Mouse (Mus musculus) embryonic facial prominence, embryonic 14.5 days (tissue): ENCODE measurements around the gene Gfer. TPM values are rescaled to one million over a fixed set of nuclear protein-coding genes. Genes with fewer than 3 reads are reported as not detected.
A peak's percentile ranks its signal among the peaks of the same experiment; 100 is the strongest.
"Not testable (repeated sequence)": the region's sequence is repeated elsewhere in the genome, so short reads cannot be mapped to it uniquely, and the experiment has no call there.

Experiments
- ATAC-seq: fragments of 200-750 bp; cut with Nextera tagmentation; 2 replicates; pipeline ENCODE4 v1.8.0; 2017; ENCODE audit warnings: low read depth, moderate number of reproducible peaks, moderate TSS enrichment
- DNase-seq: peaks from one replicate; pipeline ENCODE4 v3.0.0-alpha.2; 2015; ENCODE audit warnings: low spot score
- H3K27ac ChIP-seq: fragments of 300-500 bp; sonication (generic); replicated peaks from 2 replicates; pipeline ENCODE4 v1.5.1; 2014; ENCODE audit warnings: low read depth, mild to moderate bottlenecking, low read length, moderate library complexity
- H3K27me3 ChIP-seq: fragments of 300-500 bp; sonication (generic); replicated peaks from 2 replicates; pipeline ENCODE4 v1.6.1; 2014; ENCODE audit warnings: low read length; ENCODE audit not compliant: control insufficient read depth, insufficient read depth
- H3K36me3 ChIP-seq: fragments of 300-500 bp; sonication (generic); 2 replicates; pipeline ENCODE4 v1.6.1; 2014; ENCODE audit warnings: low read length, mixed read lengths; ENCODE audit not compliant: control insufficient read depth, insufficient read depth
- H3K4me1 ChIP-seq: fragments of 300-500 bp; sonication (generic); 2 replicates; pipeline ENCODE4 v1.6.1; 2014; ENCODE audit warnings: antibody characterized with exemption, low read length; ENCODE audit not compliant: control insufficient read depth, insufficient read depth
- H3K4me2 ChIP-seq: fragments of 300-500 bp; sonication (generic); 2 replicates; pipeline ENCODE4 v1.6.1; 2014; ENCODE audit warnings: low read depth, mild to moderate bottlenecking, low read length, moderate library complexity, mixed read lengths
- H3K4me3 ChIP-seq: fragments of 300-500 bp; sonication (generic); 2 replicates; pipeline ENCODE4 v1.5.1; 2014; ENCODE audit warnings: low read depth, mild to moderate bottlenecking, low read length
- H3K9ac ChIP-seq: fragments of 300-500 bp; sonication (generic); 2 replicates; pipeline ENCODE4 v1.6.1; 2014; ENCODE audit warnings: low read depth, mild to moderate bottlenecking, low read length, moderate library complexity, mixed read lengths
- H3K9me3 ChIP-seq: fragments of 300-500 bp; sonication (generic); 2 replicates; pipeline ENCODE4 v1.6.1; 2016; ENCODE audit warnings: low read length; ENCODE audit not compliant: control insufficient read depth
- WGBS: fragments of 180-500 bp; shearing (Covaris S2); extraction: QIAGEN DNeasy Blood & Tissue Kit; methylation state at CpG from one replicate; pipeline ENCODE4 v1.1.7; 2014; 5-methylcytosine and 5-hydroxymethylcytosine counted together
- polyA plus RNA-seq: library from polyadenylated mRNA; unstranded; fragments of >200 nt; fragmentation: Nextera tagmentation; extraction: Ambion mirVana; gene quantifications from 2 replicates; pipeline ENCODE4 v1.2.1, GENCODE M21; 2014

Gene Gfer
- polyA plus RNA-seq, 1 experiment from 2014 or later: 41.9 TPM

- Histone ChIP-seq H3K36me3 (peaks cover 40% of the 10 kb centered on the region), H3K27ac (peak overlapping the region; percentile 87), H3K4me1 (peaks cover 15% of the 10 kb centered on the region), H3K4me3 (peak overlapping the region; percentile 91), H3K4me2 (peak overlapping the region; percentile 81), H3K27me3 (no peaks in the 10 kb centered on the region), H3K9ac (peak overlapping the region; percentile 96), H3K9me3 (no peaks in the 10 kb centered on the region)
- under 1% methylated on average over 49 of the region's 61 CpGs for WGBS
- DNase-seq: peak; percentile 99
- ATAC-seq: peak; percentile 99
Measured at GRCm38 (mm10) chr17:24719494-24720222, 23.7 kb upstream of the Gfer start.

- peaks cover 15% of the 10 kb centered on the region for H3K4me1 ChIP-seq
- H3K4me2 ChIP-seq: peak overlapping the region; percentile 59
- H3K27ac ChIP-seq, DNase-seq, H3K9me3 ChIP-seq, ATAC-seq, H3K27me3 ChIP-seq: not testable (repeated sequence)
- WGBS: 64% methylated on average over 5 of the region's 5 CpGs
- H3K36me3 ChIP-seq: peaks cover 40% of the 10 kb centered on the region
- peak overlapping the region; percentile 91 for H3K4me3 ChIP-seq
- peak overlapping the region; percentile 96 for H3K9ac ChIP-seq
Measured at GRCm38 (mm10) chr17:24718938-24719337, 23.0 kb upstream of the Gfer start.

- Histone ChIP-seq H3K36me3 (peaks cover 40% of the 10 kb centered on the region), H3K27ac (no peak within 1 kb of the TSS), H3K27me3 (no peaks in the 10 kb centered on the region), H3K4me3 (peak within 1 kb of the TSS; percentile 91), H3K4me2 (peak within 1 kb of the TSS; percentile 59), H3K9ac (peak within 1 kb of the TSS; percentile 96), H3K4me1 (peaks cover 11% of the 10 kb centered on the region), H3K9me3 (no peaks in the 10 kb centered on the region)
- 81% methylated on average over 4 of the region's 4 CpGs for WGBS
- DNase-seq: no peak
- ATAC-seq: no peak
Measured at GRCm38 (mm10) chr17:24717943-24718342, 22.0 kb upstream of the Gfer start, which contains the start of the genes Rnf151 and Rps2. TSS of gene Rnf151 (minus strand) at chr17:24718063. TSS of gene Rps2 (plus strand) at chr17:24718116.

GRCm38 (mm10) chr17:24716166-24716682, 20.3 kb upstream of the Gfer start:
- ATAC-seq (no peak), DNase-seq (no peak)
- H3K9ac ChIP-seq: no peak overlapping the region
- 96% methylated on average over 15 of the region's 15 CpGs for WGBS
- H3K27me3 ChIP-seq: no peaks in the 10 kb centered on the region
- H3K4me1 ChIP-seq: peaks cover under 1% of the 10 kb centered on the region; the same call in 1 of the 2 replicates
- H3K9me3 ChIP-seq: no peaks in the 10 kb centered on the region
- peaks cover 25% of the 10 kb centered on the region for H3K36me3 ChIP-seq
- H3K4me2 ChIP-seq: no peak overlapping the region
- H3K4me3 ChIP-seq: no peak overlapping the region
- H3K27ac ChIP-seq: no peak overlapping the region

GRCm38 (mm10) chr17:24715556-24715955, 19.6 kb upstream of the Gfer start:
- ATAC-seq (no peak), DNase-seq (no peak)
- Histone ChIP-seq H3K9me3 (no peaks in the 10 kb centered on the region), H3K9ac (no peak overlapping the region), H3K4me2 (no peak overlapping the region), H3K4me1 (no peaks in the 10 kb centered on the region; the same call in 1 of the 2 replicates), H3K27me3 (no peaks in the 10 kb centered on the region), H3K36me3 (peaks cover 21% of the 10 kb centered on the region; the same call in 1 of the 2 replicates), H3K4me3 (no peak overlapping the region), H3K27ac (no peak overlapping the region)
- 78% methylated on average over 6 of the region's 6 CpGs for WGBS

- H3K4me2 ChIP-seq: 0 out of 2 replicates have a peak overlapping the region, but pooled peaks have one; percentile 71
- H3K36me3 ChIP-seq: peaks cover 17% of the 10 kb centered on the region
- peak; percentile 58 for DNase-seq
- H3K4me1 ChIP-seq: no peaks in the 10 kb centered on the region; the same call in 1 of the 2 replicates
- H3K9me3 ChIP-seq: no peaks in the 10 kb centered on the region
- H3K27me3 ChIP-seq: no peaks in the 10 kb centered on the region
- no peak overlapping the region for H3K27ac ChIP-seq
- 32% methylated on average over 2 of the region's 2 CpGs for WGBS
- H3K4me3 ChIP-seq: no peak overlapping the region
- ATAC-seq: no peak
- H3K9ac ChIP-seq: no peak overlapping the region; the same call in 1 of the 2 replicates
Measured at GRCm38 (mm10) chr17:24708646-24709045, 12.7 kb upstream of the Gfer start.

- H3K27me3 ChIP-seq: no peaks in the 10 kb centered on the region
- H3K27ac ChIP-seq: peak overlapping the region; percentile 78
- H3K9ac ChIP-seq: peak overlapping the region; percentile 73
- peak overlapping the region; percentile 71 for H3K4me2 ChIP-seq
- peak; percentile 25 for DNase-seq
- H3K4me1 ChIP-seq: no peaks in the 10 kb centered on the region; the same call in 1 of the 2 replicates
- H3K9me3 ChIP-seq: no peaks in the 10 kb centered on the region
- ATAC-seq: 0 out of 2 replicates have a peak, but pooled peaks have one; percentile 39
- H3K36me3 ChIP-seq: peaks cover 18% of the 10 kb centered on the region
- H3K4me3 ChIP-seq: peak overlapping the region; percentile 70
- 4% methylated on average over 24 of the region's 24 CpGs for WGBS
Measured at GRCm38 (mm10) chr17:24707801-24708425, 12.0 kb upstream of the Gfer start.

- H3K36me3 ChIP-seq: peaks cover 24% of the 10 kb centered on the region
- no peaks in the 10 kb centered on the region; the same call in 1 of the 2 replicates for H3K4me1 ChIP-seq
- peak within 1 kb of the TSS; percentile 73 for H3K9ac ChIP-seq
- peak within 1 kb of the TSS; percentile 78 for H3K27ac ChIP-seq
- no peaks in the 10 kb centered on the region for H3K9me3 ChIP-seq
- no peaks in the 10 kb centered on the region for H3K27me3 ChIP-seq
- WGBS: 5% methylated on average over 32 of the region's 32 CpGs
- peak; percentile 96 for DNase-seq
- peak within 1 kb of the TSS; percentile 70 for H3K4me3 ChIP-seq
- peak within 1 kb of the TSS; percentile 71 for H3K4me2 ChIP-seq
- peak; percentile 93 for ATAC-seq
Measured at GRCm38 (mm10) chr17:24706982-24707800, 11.2 kb upstream of the Gfer start, which contains the start of gene Tbl3. TSS of gene Tbl3 (minus strand) at chr17:24707660.
